Mouse (Mus musculus) limb, embryonic 11.5 days (tissue): ENCODE data around the gene Gtf2ird1. TPM values are rescaled to one million over a fixed set of nuclear protein-coding genes. Genes with fewer than 3 reads are reported as not detected.

Source experiments
- ATAC-seq: fragments of 200-750 bp; cut with Nextera tagmentation; 2 replicates; pipeline ENCODE4 v1.8.0; 2017; ENCODE audit warnings: low read depth; ENCODE audit not compliant: insufficient number of reproducible peaks, low FRiP score, low TSS enrichment
- DNase-seq: peaks from one replicate; pipeline ENCODE4 v3.0.0-alpha.2; 2015; ENCODE audit warnings: low spot score
- H3K27ac ChIP-seq: fragments of 300-500 bp; sonication (generic); replicated peaks from 2 replicates; pipeline ENCODE4 v1.5.1; 2014; ENCODE audit warnings: low read depth, mild to moderate bottlenecking, low read length
- H3K27me3 ChIP-seq: fragments of 300-500 bp; sonication (generic); 2 replicates; pipeline ENCODE4 v1.6.1; 2014; ENCODE audit warnings: mild to moderate bottlenecking, low read length, mixed read lengths; ENCODE audit not compliant: control insufficient read depth, insufficient read depth
- H3K36me3 ChIP-seq: fragments of 300-500 bp; sonication (generic); 2 replicates; pipeline ENCODE4 v1.6.1; 2014; ENCODE audit warnings: mild to moderate bottlenecking, low read length, moderate library complexity, mixed read lengths; ENCODE audit not compliant: control insufficient read depth, insufficient read depth
- H3K4me1 ChIP-seq: fragments of 300-500 bp; sonication (generic); 2 replicates; pipeline ENCODE4 v1.6.1; 2014; ENCODE audit warnings: low read length, mixed read lengths; ENCODE audit not compliant: control insufficient read depth, insufficient read depth
- H3K4me2 ChIP-seq: fragments of 300-500 bp; sonication (generic); 2 replicates; pipeline ENCODE4 v1.6.1; 2014; ENCODE audit warnings: low read depth, mild to moderate bottlenecking, moderate library complexity; ENCODE audit not compliant: severe bottlenecking
- H3K4me3 ChIP-seq: fragments of 300-500 bp; sonication (generic); 2 replicates; pipeline ENCODE4 v1.5.1; 2014; ENCODE audit warnings: low read depth, low read length
- H3K9ac ChIP-seq: fragments of 300-500 bp; sonication (generic); 2 replicates; pipeline ENCODE4 v1.6.1; 2014; ENCODE audit warnings: mild to moderate bottlenecking, low read length
- H3K9me3 ChIP-seq: fragments of 300-500 bp; sonication (generic); 2 replicates; pipeline ENCODE4 v1.6.1; 2016; ENCODE audit warnings: low read length; ENCODE audit not compliant: control insufficient read depth
- WGBS: fragments of 180-500 bp; shearing (Covaris S2); extraction: QIAGEN DNeasy Blood & Tissue Kit; methylation state at CpG from one replicate; pipeline ENCODE4 v1.1.7; 2014; 5-methylcytosine and 5-hydroxymethylcytosine counted together
- polyA plus RNA-seq: library from polyadenylated mRNA; unstranded; fragments of >200 nt; fragmentation: Nextera tagmentation; extraction: Ambion mirVana; gene quantifications from 2 replicates; pipeline ENCODE4 v1.2.1, GENCODE M21; 2014

Gene Gtf2ird1
- polyA plus RNA-seq, 1 experiment from 2014 or later = 126 TPM

GRCm38 (mm10) chr5:134438676-134439425, 17.7 kb downstream of the Gtf2ird1 start:
- Histone ChIP-seq H3K27me3 (no peaks in the 10 kb centered on the region), H3K9ac (no peak overlapping the region), H3K4me3 (no peak overlapping the region), H3K4me2 (no peak overlapping the region), H3K27ac (no peak overlapping the region), H3K4me1 (peaks cover 16% of the 10 kb centered on the region), H3K9me3 (no peaks in the 10 kb centered on the region), H3K36me3 (peaks cover 5% of the 10 kb centered on the region; the same call in 1 of the 2 replicates)
- WGBS = 96% methylated on average over 6 of the region's 6 CpGs
- ATAC-seq (no peak), DNase-seq (no peak)

- H3K9me3 ChIP-seq = no peaks in the 10 kb centered on the region
- no peak overlapping the region for H3K4me3 ChIP-seq
- H3K4me1 ChIP-seq = peaks cover 16% of the 10 kb centered on the region
- 78% methylated on average over 14 of the region's 14 CpGs for WGBS
- peaks cover 5% of the 10 kb centered on the region; the same call in 1 of the 2 replicates for H3K36me3 ChIP-seq
- no peak overlapping the region for H3K27ac ChIP-seq
- no peak overlapping the region for H3K4me2 ChIP-seq
- no peak for ATAC-seq
- no peak overlapping the region for H3K9ac ChIP-seq
- no peaks in the 10 kb centered on the region for H3K27me3 ChIP-seq
- DNase-seq = no peak
These were observed 19.1 kb downstream of the Gtf2ird1 start for GRCm38 (mm10) chr5:134437459-134437827.

- no peaks in the 10 kb centered on the region for H3K9me3 ChIP-seq
- 88% methylated on average over 13 of the region's 13 CpGs for WGBS
- DNase-seq (no peak), ATAC-seq (no peak)
- H3K4me3 ChIP-seq = no peak overlapping the region
- H3K27me3 ChIP-seq = no peaks in the 10 kb centered on the region
- H3K4me1 ChIP-seq = peaks cover 16% of the 10 kb centered on the region
- H3K4me2 ChIP-seq = no peak overlapping the region
- peaks cover 5% of the 10 kb centered on the region; the same call in 1 of the 2 replicates for H3K36me3 ChIP-seq
- no peak overlapping the region for H3K9ac ChIP-seq
- H3K27ac ChIP-seq = no peak overlapping the region
These were observed 19.6 kb downstream of the Gtf2ird1 start for GRCm38 (mm10) chr5:134436782-134437458.

- DNase-seq = peak; percentile 39
- Histone ChIP-seq H3K4me1 (peaks cover 16% of the 10 kb centered on the region), H3K36me3 (peaks cover 5% of the 10 kb centered on the region; the same call in 1 of the 2 replicates)
These were observed 20.6 kb downstream of the Gtf2ird1 start for GRCm38 (mm10) chr5:134435836-134436331.

GRCm38 (mm10) chr5:134433137-134433536, 23.4 kb downstream of the Gtf2ird1 start:
- Histone ChIP-seq H3K27ac (no peak overlapping the region), H3K9ac (no peak overlapping the region), H3K27me3 (no peaks in the 10 kb centered on the region), H3K36me3 (no peaks in the 10 kb centered on the region; the same call in none of the 2 replicates), H3K4me1 (peaks cover 16% of the 10 kb centered on the region), H3K4me3 (no peak overlapping the region), H3K4me2 (no peak overlapping the region), H3K9me3 (no peaks in the 10 kb centered on the region)
- WGBS = 72% methylated on average over 10 of the region's 10 CpGs
- ATAC-seq = no peak
- DNase-seq = no peak

More at GRCm38 (mm10) chr5:134435836-134436331, 20.6 kb downstream of the Gtf2ird1 start:
- Histone ChIP-seq H3K4me2 (no peak overlapping the region), H3K9me3 (no peaks in the 10 kb centered on the region), H3K9ac (no peak overlapping the region), H3K4me3 (no peak overlapping the region), H3K27ac (no peak overlapping the region), H3K27me3 (no peaks in the 10 kb centered on the region)
- 49% methylated on average over 12 of the region's 12 CpGs for WGBS
- peak; percentile 32; the same call in 1 of the 2 replicates for ATAC-seq

- whole genome bisulfite sequencing = 85% methylated on average over 4 of the region's 4 CpGs
- Histone ChIP-seq H3K9me3 (no peaks in the 10 kb centered on the region), H3K4me3 (no peak overlapping the region), H3K4me2 (no peak overlapping the region), H3K9ac (no peak overlapping the region), H3K4me1 (no peaks in the 10 kb centered on the region), H3K36me3 (peaks cover 2% of the 10 kb centered on the region), H3K27me3 (no peaks in the 10 kb centered on the region), H3K27ac (no peak overlapping the region)
- ATAC-seq = no peak
- no peak for DNase-seq
These were observed 26.4 kb downstream of the Gtf2ird1 start for GRCm38 (mm10) chr5:134430087-134430486.

GRCm38 (mm10) chr5:134427664-134428063, 28.9 kb downstream of the Gtf2ird1 start:
- H3K9me3 ChIP-seq = no peaks in the 10 kb centered on the region
- H3K9ac ChIP-seq = no peak overlapping the region
- H3K4me2 ChIP-seq = no peak overlapping the region
- ATAC-seq = no peak
- peaks cover 4% of the 10 kb centered on the region for H3K36me3 ChIP-seq
- DNase-seq = no peak
- no peak overlapping the region for H3K27ac ChIP-seq
- WGBS = 90% methylated on average over 9 of the region's 9 CpGs
- H3K27me3 ChIP-seq = no peaks in the 10 kb centered on the region
- no peak overlapping the region for H3K4me3 ChIP-seq
- H3K4me1 ChIP-seq = no peaks in the 10 kb centered on the region

GRCm38 (mm10) chr5:134425601-134426000, 30.9 kb downstream of the Gtf2ird1 start:
- no peak for ATAC-seq

More at GRCm38 (mm10) chr5:134425601-134426000, 30.9 kb downstream of the Gtf2ird1 start:
- H3K4me2 ChIP-seq = no peak overlapping the region
- H3K36me3 ChIP-seq = peaks cover 4% of the 10 kb centered on the region
- H3K9me3 ChIP-seq = no peaks in the 10 kb centered on the region
- no peaks in the 10 kb centered on the region for H3K27me3 ChIP-seq
- H3K9ac ChIP-seq = no peak overlapping the region
- H3K4me3 ChIP-seq = no peak overlapping the region
- peaks cover 4% of the 10 kb centered on the region; the same call in 1 of the 2 replicates for H3K4me1 ChIP-seq
- no peak for DNase-seq
- no peak overlapping the region for H3K27ac ChIP-seq
- 98% methylated on average over 8 of the region's 8 CpGs for WGBS
